Mouse (Mus musculus) bone marrow, adult 2 months (tissue): ENCODE results near the gene Aldh3a1. TPM values are rescaled to one million over a fixed set of nuclear protein-coding genes. Genes with fewer than 3 reads are reported as not detected.
"Not testable (repeated sequence)": the region's sequence is repeated elsewhere in the genome, so short reads cannot be mapped to it uniquely, and the experiment has no call there.

Experiments used
- H3K27ac ChIP-seq: fragments of 200-500 bp; 2 replicates; pipeline ENCODE4 v1.5.1; 2012; ENCODE audit warnings: low read depth, mild to moderate bottlenecking, control low read depth, inconsistent platforms, low read length; ENCODE audit not compliant: control insufficient read depth, poor library complexity, insufficient read depth
- H3K4me1 ChIP-seq: fragments of 200-500 bp; 2 replicates; pipeline ENCODE4 v1.6.1; 2011; ENCODE audit warnings: low read length; ENCODE audit not compliant: control insufficient read depth, insufficient read depth
- H3K4me3 ChIP-seq: fragments of 200-500 bp; replicated peaks from 2 replicates; pipeline ENCODE3; 2011; ENCODE audit warnings: mild to moderate bottlenecking, low read depth, low read length, control low read depth; ENCODE audit not compliant: control insufficient read depth
- CTCF ChIP-seq: fragments of 200-500 bp; IDR thresholded peaks from 2 replicates; pipeline ENCODE4 v1.5.1; 2011; ENCODE audit warnings: low read length, control low read depth; ENCODE audit not compliant: control insufficient read depth, insufficient read depth
- POLR2A ChIP-seq: fragments of 200-500 bp; IDR thresholded peaks from 2 replicates; pipeline ENCODE4 v1.6.1; 2011; ENCODE audit warnings: low read depth, mild to moderate bottlenecking, control low read depth, low read length, borderline replicate concordance; ENCODE audit not compliant: control insufficient read depth
- WGBS: fragments of 180-500 bp; shearing (Covaris S2); methylation state at CpG from one replicate; pipeline ENCODE4 v1.1.7; 2018; 5-methylcytosine and 5-hydroxymethylcytosine counted together
- polyA plus RNA-seq: library from polyadenylated mRNA; stranded (reverse); fragments of >200 nt; gene quantifications from 2 replicates; pipeline ENCODE4 v1.2.4, GENCODE M21; 2011; ENCODE audit warnings: low replicate concordance; ENCODE audit not compliant: missing spikeins, insufficient read depth, insufficient read length

Gene Aldh3a1
- polyA plus RNA-seq, 1 experiment: not detected

GRCm38 (mm10) chr11:61183820-61184219 is 23.5 kb upstream of the Aldh3a1 start:
- Histone ChIP-seq H3K27ac (no peak overlapping the region), H3K4me1 (no peaks in the 10 kb centered on the region), H3K4me3 (no peak overlapping the region)
- 67% methylated on average over 1 of the region's 1 CpGs for WGBS
- no peak for TF ChIP-seq CTCF
- no peak for TF ChIP-seq POLR2A

GRCm38 (mm10) chr11:61190776-61191175 is 16.6 kb upstream of the Aldh3a1 start:
- WGBS: 74% methylated on average over 2 of the region's 2 CpGs
- H3K4me3 ChIP-seq: no peak overlapping the region
- H3K27ac ChIP-seq: no peak overlapping the region
- no peak for TF ChIP-seq CTCF
- no peak for TF ChIP-seq POLR2A
- H3K4me1 ChIP-seq: no peaks in the 10 kb centered on the region

- not testable (repeated sequence) for H3K27ac ChIP-seq, H3K4me1 ChIP-seq, H3K4me3 ChIP-seq
- 89% methylated on average over 7 of the region's 10 CpGs for WGBS
Measured at GRCm38 (mm10) chr11:61192123-61192522, 15.2 kb upstream of the Aldh3a1 start.

GRCm38 (mm10) chr11:61192779-61193178 is 14.6 kb upstream of the Aldh3a1 start:
- TF ChIP-seq POLR2A: no peak
- TF ChIP-seq CTCF: no peak
- 77% methylated on average over 2 of the region's 2 CpGs for WGBS
- H3K4me3 ChIP-seq: no peak overlapping the region
- no peak overlapping the region for H3K27ac ChIP-seq
- no peaks in the 10 kb centered on the region for H3K4me1 ChIP-seq

- Histone ChIP-seq H3K4me1 (no peaks in the 10 kb centered on the region), H3K4me3 (no peak overlapping the region), H3K27ac (no peak overlapping the region)
- no peak for TF ChIP-seq POLR2A
- TF ChIP-seq CTCF: peak; percentile 99
- 3% methylated on average over 9 of the region's 9 CpGs for WGBS
Measured at GRCm38 (mm10) chr11:61193392-61193791, 13.9 kb upstream of the Aldh3a1 start.

- 85% methylated on average over 14 of the region's 14 CpGs for WGBS
- Histone ChIP-seq H3K4me1 (no peaks in the 10 kb centered on the region), H3K27ac (no peak overlapping the region), H3K4me3 (no peak overlapping the region)
- TF ChIP-seq POLR2A: no peak
- no peak for TF ChIP-seq CTCF
Measured at GRCm38 (mm10) chr11:61196616-61197353, 10.6 kb upstream of the Aldh3a1 start.

GRCm38 (mm10) chr11:61197935-61198334 is 9.4 kb upstream of the Aldh3a1 start:
- Histone ChIP-seq H3K4me3 (no peak overlapping the region), H3K27ac (no peak overlapping the region), H3K4me1 (no peaks in the 10 kb centered on the region)
- no peak for TF ChIP-seq CTCF
- TF ChIP-seq POLR2A: no peak

- no peak overlapping the region for H3K27ac ChIP-seq
- H3K4me3 ChIP-seq: no peak overlapping the region
- TF ChIP-seq POLR2A (no peak), CTCF (no peak)
- 68% methylated on average over 4 of the region's 4 CpGs for WGBS
- no peaks in the 10 kb centered on the region for H3K4me1 ChIP-seq
Measured at GRCm38 (mm10) chr11:61199620-61200362, 7.5 kb upstream of the Aldh3a1 start.
